Mouse (Mus musculus) cerebellum, adult 2 months (tissue): ENCODE measurements around the gene Casc3.

ENCODE experiments used
- CTCF ChIP-seq: fragments of 200-500 bp; IDR thresholded peaks from 2 replicates; pipeline ENCODE4 v1.5.1; 2011; ENCODE audit warnings: low read depth, mild to moderate bottlenecking, control low read depth, low read length, moderate library complexity, borderline replicate concordance; ENCODE audit not compliant: insufficient read depth
- POLR2A ChIP-seq: fragments of 200-500 bp; IDR thresholded peaks from 2 replicates; pipeline ENCODE4 v1.6.1; 2011; ENCODE audit warnings: low read length, control low read depth, borderline replicate concordance; ENCODE audit not compliant: insufficient read depth

GRCm38 (mm10) chr11:98854659-98855058, 50.0 kb downstream of the Casc3 start:
- no peak for TF ChIP-seq CTCF
- no peak for TF ChIP-seq POLR2A
